Mouse (Mus musculus) liver, embryonic 14.5 days (tissue): ENCODE measurements around the gene Grin2c. TPM values are rescaled to one million over a fixed set of nuclear protein-coding genes. Genes with fewer than 3 reads are reported as not detected.

ENCODE experiments used
- ATAC-seq: fragments of 200-750 bp; cut with Nextera tagmentation; 2 replicates; pipeline ENCODE4 v1.8.0; 2017; ENCODE audit warnings: moderate number of reproducible peaks, mild to moderate bottlenecking, moderate library complexity; ENCODE audit not compliant: insufficient read depth
- DNase-seq, 3 experiments: peaks; one replicate each; pipeline ENCODE4 v3.0.0-alpha.2; 2012 to 2013; ENCODE audit warnings: low read depth in 3 of 3, low spot score in 3 of 3
- H3K27ac ChIP-seq: fragments of 300-500 bp; sonication (generic); 2 replicates; pipeline ENCODE4 v1.5.1; 2014; ENCODE audit warnings: moderate library complexity, mild to moderate bottlenecking, control low read depth, inconsistent platforms
- H3K27me3 ChIP-seq: fragments of 300-500 bp; sonication (generic); 2 replicates; pipeline ENCODE4 v1.6.1; 2014; ENCODE audit warnings: mild to moderate bottlenecking, low read length, moderate library complexity; ENCODE audit not compliant: control insufficient read depth, insufficient read depth
- H3K36me3 ChIP-seq: fragments of 300-500 bp; sonication (generic); replicated peaks from 2 replicates; pipeline ENCODE4 v1.6.1; 2014; ENCODE audit warnings: low read depth; ENCODE audit not compliant: control insufficient read depth, insufficient read depth
- H3K4me1 ChIP-seq, 2 experiments: fragments of 200-500 bp in 1 of 2; fragments of 300-500 bp in 1 of 2; sonication (generic) in 1 of 2; replicated peaks; 2 replicates each; pipeline ENCODE4 v1.6.1; 2012 to 2014; ENCODE audit warnings: antibody characterized with exemption in 1 of 2, inconsistent platforms in 1 of 2, low read length in 1 of 2; ENCODE audit not compliant: control insufficient read depth in 2 of 2, insufficient read depth in 2 of 2
- H3K4me2 ChIP-seq: fragments of 300-500 bp; sonication (generic); 2 replicates; pipeline ENCODE4 v1.6.1; 2014; ENCODE audit warnings: low read depth, mild to moderate bottlenecking, control low read depth, moderate library complexity
- H3K4me3 ChIP-seq, 2 experiments: fragments of 200-500 bp in 1 of 2; fragments of 300-500 bp in 1 of 2; sonication (generic) in 1 of 2; 2 replicates each; pipeline ENCODE4 v1.5.1; 2012 to 2014; ENCODE audit warnings: low read depth in 2 of 2, low read length in 2 of 2, mild to moderate bottlenecking in 2 of 2, control low read depth in 1 of 2, inconsistent platforms in 1 of 2, moderate library complexity in 1 of 2; ENCODE audit not compliant: insufficient read depth in 1 of 2
- H3K9ac ChIP-seq: fragments of 300-500 bp; sonication (generic); replicated peaks from 2 replicates; pipeline ENCODE4 v1.6.1; 2014; ENCODE audit warnings: mild to moderate bottlenecking, control low read depth, moderate library complexity
- H3K9me3 ChIP-seq: fragments of 300-500 bp; sonication (generic); 2 replicates; pipeline ENCODE4 v1.6.1; 2016; ENCODE audit warnings: low read length, mixed read lengths; ENCODE audit not compliant: control insufficient read depth
- CTCF ChIP-seq: IDR thresholded peaks from 2 replicates; pipeline ENCODE4 v1.5.1; 2016; ENCODE audit warnings: antibody characterized with exemption, low read depth, control low read depth
- EP300 ChIP-seq: IDR thresholded peaks from 2 replicates; pipeline ENCODE4 v1.6.1; 2016; ENCODE audit warnings: antibody characterized with exemption, low read depth
- WGBS: fragments of 180-500 bp; shearing (Covaris S2); extraction: QIAGEN DNeasy Blood & Tissue Kit; methylation state at CpG from one replicate; pipeline ENCODE4 v1.1.7; 2014; ENCODE audit not compliant: insufficient replicate concordance; 5-methylcytosine and 5-hydroxymethylcytosine counted together
- polyA plus RNA-seq, 2 experiments: library from polyadenylated mRNA; depleted of rRNA in 1 of 2; stranded (reverse) in 1 of 2; unstranded in 1 of 2; fragments of >200 nt; fragmentation: Nextera tagmentation in 1 of 2; extraction: Ambion mirVana in 1 of 2; gene quantifications; 2 replicates each; pipeline versions ENCODE4 v1.2.1 to v1.2.3; 2012 to 2014

Grin2c gene
- polyA plus RNA-seq, 2 experiments: 0.05 to 0.17 TPM

GRCm38 (mm10) chr11:115226811-115227491, 40.1 kb downstream of the Grin2c start:
- H3K9me3 ChIP-seq: no peaks in the 10 kb centered on the region
- no peak overlapping the region for H3K4me3 ChIP-seq
- ATAC-seq: 0 out of 2 replicates have a peak, but pooled peaks have one; percentile 14
- H3K27ac ChIP-seq: no peak overlapping the region
- no peaks in the 10 kb centered on the region for H3K27me3 ChIP-seq
- H3K9ac ChIP-seq: no peak overlapping the region
- H3K36me3 ChIP-seq: no peaks in the 10 kb centered on the region
- WGBS: 46% methylated on average over 14 of the region's 14 CpGs
- DNase-seq: no peak
- TF ChIP-seq CTCF: no peak
- TF ChIP-seq EP300: no peak
- 0 out of 4 replicates have a peak, but pooled peaks cover 0 to 2% of the 10 kb centered on the region in 2 experiments for H3K4me1 ChIP-seq
- no peak overlapping the region for H3K4me2 ChIP-seq

- Histone ChIP-seq H3K4me2 (no peak overlapping the region), H3K27me3 (no peaks in the 10 kb centered on the region), H3K9me3 (no peaks in the 10 kb centered on the region), H3K9ac (no peak overlapping the region), H3K4me1 (0 out of 4 replicates have a peak, but pooled peaks cover 0 to 2% of the 10 kb centered on the region in 2 experiments), H3K4me3 (no peak overlapping the region), H3K27ac (no peak overlapping the region), H3K36me3 (no peaks in the 10 kb centered on the region)
- ATAC-seq (no peak), DNase-seq (no peak)
- WGBS: 79% methylated on average over 6 of the region's 6 CpGs
- TF ChIP-seq CTCF: no peak
- TF ChIP-seq EP300: no peak
Measured at GRCm38 (mm10) chr11:115225301-115225700, 41.7 kb downstream of the Grin2c start.

GRCm38 (mm10) chr11:115224889-115225288, 42.2 kb downstream of the Grin2c start:
- H3K4me2 ChIP-seq: no peak overlapping the region
- peaks cover 0 to 3% of the 10 kb centered on the region in 2 experiments; a peak in 1 of 4 replicates for H3K4me1 ChIP-seq
- TF ChIP-seq EP300 (no peak), CTCF (peak; percentile 78)
- H3K36me3 ChIP-seq: no peaks in the 10 kb centered on the region
- no peak overlapping the region for H3K9ac ChIP-seq
- no peak for ATAC-seq
- no peaks in the 10 kb centered on the region for H3K9me3 ChIP-seq
- no peak overlapping the region for H3K4me3 ChIP-seq
- 43% methylated on average over 8 of the region's 8 CpGs for WGBS
- no peak for DNase-seq
- H3K27me3 ChIP-seq: no peaks in the 10 kb centered on the region
- H3K27ac ChIP-seq: no peak overlapping the region

- no peak overlapping the region for H3K27ac ChIP-seq
- H3K4me2 ChIP-seq: no peak overlapping the region
- no peak overlapping the region for H3K9ac ChIP-seq
- DNase-seq (no peak), ATAC-seq (no peak)
- H3K4me1 ChIP-seq: peaks cover 0 to 11% of the 10 kb centered on the region in 2 experiments; a peak in 2 of 4 replicates
- 38% methylated on average over 6 of the region's 6 CpGs for WGBS
- H3K9me3 ChIP-seq: no peaks in the 10 kb centered on the region
- H3K36me3 ChIP-seq: no peaks in the 10 kb centered on the region
- H3K4me3 ChIP-seq: no peak overlapping the region
- H3K27me3 ChIP-seq: no peaks in the 10 kb centered on the region
- no peak for TF ChIP-seq CTCF
- TF ChIP-seq EP300: no peak
Measured at GRCm38 (mm10) chr11:115223877-115224276, 43.2 kb downstream of the Grin2c start.

GRCm38 (mm10) chr11:115223451-115223850, 43.6 kb downstream of the Grin2c start:
- 54% methylated on average over 11 of the region's 11 CpGs for WGBS
- no peak overlapping the region for H3K27ac ChIP-seq
- DNase-seq (no peak), ATAC-seq (no peak)
- H3K9me3 ChIP-seq: no peaks in the 10 kb centered on the region
- no peak for TF ChIP-seq EP300
- TF ChIP-seq CTCF: no peak
- H3K27me3 ChIP-seq: no peaks in the 10 kb centered on the region
- H3K4me2 ChIP-seq: no peak overlapping the region
- no peak overlapping the region for H3K4me3 ChIP-seq
- H3K9ac ChIP-seq: no peak overlapping the region
- H3K4me1 ChIP-seq: peaks cover 0 to 11% of the 10 kb centered on the region in 2 experiments; a peak in 2 of 4 replicates
- H3K36me3 ChIP-seq: no peaks in the 10 kb centered on the region
